Mouse (Mus musculus) embryo, embryonic 11.5 days (tissue): ENCODE measurements around the gene Vcp.

Experiments
- DNase-seq: peaks from one replicate; pipeline ENCODE4 v3.0.0-alpha.2; 2012; ENCODE audit warnings: low read depth, low spot score

Vcp gene

DNA sequence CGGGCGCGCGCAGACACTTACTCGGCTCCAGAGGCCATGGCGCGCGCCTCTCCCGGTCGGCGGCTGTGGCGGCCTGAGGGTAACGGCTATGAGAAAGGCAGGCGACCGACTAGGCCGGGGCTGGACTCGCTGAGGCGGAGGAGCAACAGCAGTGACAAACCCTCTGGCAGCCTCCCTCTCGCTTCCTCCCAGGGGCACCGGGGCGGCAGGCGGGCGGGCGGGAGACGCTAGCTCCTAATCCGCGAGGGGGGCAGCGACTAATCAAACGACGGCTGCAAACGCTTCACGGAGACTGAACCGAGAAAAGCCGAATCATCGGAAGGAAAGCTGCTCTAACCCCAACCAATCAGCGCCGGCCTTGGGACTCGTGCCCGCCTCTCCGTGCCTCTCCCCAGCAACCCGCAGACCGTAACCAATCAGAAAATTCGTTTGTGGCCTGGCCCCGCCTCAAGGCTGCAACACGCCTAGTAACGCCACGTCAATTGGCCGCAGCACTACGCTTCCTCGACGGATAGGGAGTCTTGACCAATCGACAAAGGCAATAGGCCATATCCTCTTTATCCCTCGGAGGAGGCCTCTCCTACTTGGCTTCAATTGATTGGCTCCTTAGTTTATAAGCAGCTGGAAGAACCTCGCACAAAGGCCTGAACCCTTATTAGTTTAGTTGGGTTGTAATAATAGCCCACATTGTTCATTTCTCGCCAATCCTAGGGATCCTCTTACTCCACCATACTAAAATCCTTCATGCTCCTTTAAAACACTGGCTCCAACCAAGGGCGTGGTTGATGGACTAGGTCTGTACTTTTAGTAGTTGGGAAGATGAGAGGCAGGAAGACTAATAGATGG is at the start of gene Vcp:
Gene Vcp, minus strand, starts transcription at position 367 of the 846 bp plus-strand sequence.
- peak; percentile 94 for DNase-seq

DNA sequence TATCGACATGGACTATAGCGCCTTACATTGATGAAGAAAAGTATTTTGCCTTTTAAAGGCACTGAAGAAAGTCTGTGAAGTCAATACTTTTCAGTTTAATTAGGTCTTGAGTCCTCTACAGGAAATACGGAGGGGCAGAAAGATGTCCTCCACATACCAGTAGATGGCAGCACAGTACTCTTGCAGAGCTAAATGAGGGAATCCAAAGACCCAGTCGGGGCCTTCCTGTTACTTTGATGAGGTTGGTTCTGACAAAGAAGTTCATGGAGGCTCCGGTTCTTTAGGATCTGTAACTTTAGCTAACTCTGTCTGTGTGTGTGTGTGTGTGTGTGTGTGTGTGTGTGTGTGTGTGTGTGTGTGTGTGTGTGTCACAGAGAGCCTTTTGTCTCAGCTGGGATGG is 46.9 kb upstream of the Vcp start:
- peak; percentile 73 for DNase-seq

DNA sequence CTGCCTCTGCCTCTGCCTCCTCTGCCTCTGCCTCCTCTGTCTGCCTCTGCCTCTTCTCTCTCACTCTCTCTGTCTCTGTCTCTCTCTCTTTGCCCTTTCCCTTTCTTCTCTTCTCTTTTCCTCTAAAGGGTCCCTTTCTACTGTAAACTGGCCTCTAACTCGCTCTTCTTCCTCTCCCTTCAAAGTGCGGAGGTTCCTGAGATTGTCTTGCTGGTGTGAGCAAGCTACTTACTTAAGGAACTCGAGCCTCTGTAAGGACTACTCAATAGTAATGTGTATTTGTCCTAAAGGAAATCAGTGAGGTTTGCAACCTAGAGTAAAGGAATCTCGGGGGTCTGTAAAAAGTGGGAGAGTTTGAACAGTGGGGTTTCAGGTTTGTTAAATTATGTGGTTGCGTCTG is 46.3 kb upstream of the Vcp start:
- DNase-seq = no peak

DNA sequence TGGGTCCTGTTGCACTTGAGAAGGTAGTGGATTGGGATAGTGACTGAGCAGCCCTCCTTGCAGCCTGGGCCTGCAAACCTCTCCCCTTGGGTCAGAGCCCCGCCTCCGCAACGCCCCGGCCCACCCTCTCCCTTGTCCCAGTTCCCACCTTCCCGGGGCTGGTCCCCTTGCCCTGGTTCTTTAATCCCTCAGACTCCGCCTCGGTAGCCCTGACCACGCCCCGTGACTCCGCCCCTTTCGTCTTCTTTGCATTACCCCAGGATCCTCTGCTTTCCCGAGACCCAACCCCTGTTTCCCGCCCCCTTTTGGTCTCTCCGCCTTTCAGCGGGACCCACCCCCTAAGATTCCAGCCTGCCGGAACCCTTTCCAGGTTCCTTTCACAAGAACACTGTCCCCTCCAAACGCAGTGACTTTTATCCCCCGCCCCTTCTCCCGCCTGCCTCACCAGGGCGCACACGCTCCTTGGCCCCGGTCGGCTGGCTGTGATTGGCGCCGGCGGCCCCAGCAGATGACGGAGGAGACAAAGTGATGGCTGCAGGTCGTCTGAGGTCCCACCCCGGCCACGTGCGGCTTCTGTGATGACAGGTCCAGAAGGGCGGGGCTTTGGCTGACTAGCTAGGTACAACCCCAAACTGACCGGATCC is 45.5 kb upstream of the Vcp start, which contains the start of gene Fam214b:
Gene Fam214b, minus strand, starts transcription at position 562 of the 644 bp plus-strand sequence.
- peak; percentile 98 for DNase-seq

- no peak for DNase-seq
These were observed 45.0 kb upstream of the Vcp start for GRCm38 (mm10) chr4:43045285-43045658.

DNA sequence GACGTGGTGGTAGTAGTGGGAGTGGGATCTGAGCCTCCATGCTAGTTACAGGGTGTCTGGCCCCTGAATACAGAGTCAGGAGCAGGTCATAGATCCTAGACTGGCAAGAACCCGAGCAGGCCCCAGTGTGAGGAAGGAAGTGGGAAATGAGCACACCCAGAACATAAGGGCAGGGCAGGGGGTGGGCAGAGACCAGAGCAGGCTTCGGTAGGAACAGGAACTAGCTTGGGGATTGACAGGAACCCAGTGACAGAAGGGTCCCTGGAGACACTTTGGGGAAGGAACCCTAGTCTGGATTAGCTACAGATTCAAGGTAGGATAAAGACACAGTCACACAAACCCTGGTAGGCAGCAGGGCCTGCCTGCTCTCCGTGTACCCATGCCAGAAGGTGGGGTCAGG is 44.4 kb upstream of the Vcp start:
- DNase-seq = no peak

GRCm38 (mm10) chr4:43043644-43044357 is 43.5 kb upstream of the Vcp start:
- DNase-seq = peak; percentile 44

DNA sequence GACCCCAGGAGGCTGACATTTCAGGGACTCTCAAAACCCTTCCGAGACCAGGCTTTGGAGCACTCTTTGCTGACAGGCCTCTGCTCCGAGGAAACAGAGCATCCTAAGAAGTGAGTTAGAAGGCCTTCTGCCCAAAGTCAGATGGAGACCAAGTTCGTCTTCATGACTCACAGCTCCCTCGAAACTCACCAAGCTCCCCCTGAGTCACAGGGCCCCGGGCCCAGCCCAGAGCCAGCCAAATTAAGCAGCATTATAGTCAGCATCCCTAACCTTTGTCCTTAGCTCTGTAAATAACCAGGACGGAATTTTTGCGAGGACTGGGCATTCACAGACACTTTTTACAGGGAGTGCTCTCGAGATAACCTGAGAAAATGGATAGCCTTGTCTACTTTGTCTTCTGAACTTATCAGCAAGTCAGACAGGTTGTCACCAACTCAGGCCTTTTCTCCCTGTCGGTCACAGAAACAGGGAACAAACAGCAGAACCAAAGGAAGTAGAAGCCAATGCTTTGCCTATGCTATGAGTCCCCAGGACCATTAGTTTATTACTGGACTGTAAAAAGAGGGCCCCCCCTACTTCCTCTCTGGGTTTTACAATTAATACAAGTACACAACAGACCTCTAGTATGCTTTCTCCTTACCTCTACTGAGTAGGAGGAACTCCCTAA is 40.7 kb upstream of the Vcp start:
- DNase-seq = no peak

DNA sequence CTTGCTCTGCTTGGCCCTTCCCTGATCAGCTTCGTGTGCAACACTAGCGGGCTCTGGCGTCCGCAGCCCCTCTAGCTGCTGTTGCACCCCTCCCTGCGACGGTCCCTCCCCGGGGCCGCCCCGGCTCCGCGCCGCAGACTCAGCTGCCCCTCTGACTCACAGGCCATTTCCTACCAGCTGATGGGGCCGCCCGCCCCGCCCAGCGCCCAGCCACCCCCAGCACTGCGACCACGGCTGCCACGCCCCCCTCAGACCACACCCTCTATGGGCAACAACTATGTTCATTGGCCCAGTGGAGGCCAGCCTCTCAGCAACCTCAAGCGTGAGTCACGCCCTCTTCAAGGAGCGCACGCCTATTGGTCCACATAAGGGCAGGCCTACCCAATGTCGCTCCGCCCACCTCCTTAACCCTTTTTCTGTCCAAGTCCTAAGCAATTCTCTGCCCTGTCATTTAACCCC is 39.8 kb upstream of the Vcp start:
- DNase-seq = peak; percentile 93

GRCm38 (mm10) chr4:43039609-43040008 is 39.3 kb upstream of the Vcp start:
- DNase-seq = no peak

- DNase-seq = no peak
These were observed 38.5 kb upstream of the Vcp start for GRCm38 (mm10) chr4:43038567-43039495.

DNA sequence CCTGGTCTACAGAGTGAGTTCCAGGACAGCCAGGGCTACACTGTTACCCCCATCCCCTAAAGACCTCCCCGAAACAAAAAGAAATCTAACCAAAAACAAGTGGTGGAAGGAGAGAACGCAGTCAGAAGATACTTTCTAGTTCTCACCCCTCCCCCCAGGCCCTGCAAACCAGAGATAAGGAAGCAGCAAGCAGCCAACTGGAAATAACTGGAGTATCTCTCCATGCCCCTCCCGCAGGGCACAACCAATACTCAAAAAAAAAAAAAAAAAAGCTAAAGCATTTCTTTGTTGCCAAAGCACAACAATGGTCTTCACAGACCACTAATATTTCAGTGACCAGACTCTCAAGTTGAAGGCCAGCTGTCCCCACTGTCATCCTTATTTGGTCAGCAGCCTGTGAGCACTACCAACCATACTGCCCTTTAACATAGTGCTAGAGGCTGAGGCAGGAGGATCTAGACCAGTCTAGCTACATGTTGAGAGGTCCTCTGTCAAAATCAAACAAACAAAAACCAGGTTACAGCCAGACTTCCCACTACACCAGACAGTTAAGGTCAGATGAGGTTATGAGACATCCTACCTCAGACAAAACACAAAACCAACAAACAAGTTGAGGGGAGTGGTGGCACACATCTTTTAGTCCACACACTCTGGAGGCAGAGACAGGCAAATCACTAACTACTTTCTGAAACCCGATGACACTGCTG is 37.7 kb upstream of the Vcp start:
- DNase-seq = no peak

DNA sequence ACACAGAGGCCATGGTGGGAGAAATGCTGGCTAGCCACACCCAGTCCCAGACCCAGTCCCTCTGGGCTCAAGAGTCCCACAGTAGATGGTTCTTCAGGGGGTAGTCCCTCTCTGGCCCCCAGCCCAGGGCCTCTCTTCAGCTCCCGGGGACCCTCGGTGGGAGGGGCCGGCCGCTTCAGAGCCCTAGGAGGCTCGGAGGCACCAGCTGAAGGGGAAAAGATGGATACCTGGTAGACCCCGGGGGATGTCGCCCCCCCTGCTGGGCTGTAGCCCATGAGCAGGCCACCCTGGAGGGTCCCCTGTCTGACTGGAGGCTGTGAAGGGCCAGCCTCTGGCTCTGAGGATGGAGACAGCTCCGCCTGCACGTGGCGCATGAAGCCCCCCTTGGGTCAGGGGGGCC is 36.0 kb upstream of the Vcp start:
- DNase-seq = no peak

GRCm38 (mm10) chr4:43035851-43036250 is 35.5 kb upstream of the Vcp start:
- DNase-seq = no peak

DNA sequence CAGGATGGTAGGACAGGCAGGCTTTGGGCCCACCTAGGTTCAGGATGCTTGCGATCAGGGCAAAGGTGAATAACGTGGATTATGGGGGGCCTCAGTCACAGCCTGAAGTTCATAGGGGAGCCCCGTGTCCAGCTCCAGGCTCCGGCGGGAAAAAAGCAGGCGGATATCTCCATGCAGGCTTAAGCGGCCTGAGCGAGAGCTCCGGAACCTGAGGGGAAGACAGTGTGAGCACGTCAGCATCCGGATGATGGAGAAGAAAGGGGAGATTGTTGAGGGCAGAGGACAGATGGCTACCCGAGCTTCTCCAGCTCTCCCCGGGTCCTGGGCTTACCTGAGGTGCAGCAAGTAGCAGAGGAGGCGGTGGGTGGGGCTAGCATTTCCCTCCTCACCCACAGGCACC is 33.2 kb upstream of the Vcp start:
- no peak for DNase-seq

GRCm38 (mm10) chr4:43032501-43032900 is 32.2 kb upstream of the Vcp start:
- no peak for DNase-seq

DNA sequence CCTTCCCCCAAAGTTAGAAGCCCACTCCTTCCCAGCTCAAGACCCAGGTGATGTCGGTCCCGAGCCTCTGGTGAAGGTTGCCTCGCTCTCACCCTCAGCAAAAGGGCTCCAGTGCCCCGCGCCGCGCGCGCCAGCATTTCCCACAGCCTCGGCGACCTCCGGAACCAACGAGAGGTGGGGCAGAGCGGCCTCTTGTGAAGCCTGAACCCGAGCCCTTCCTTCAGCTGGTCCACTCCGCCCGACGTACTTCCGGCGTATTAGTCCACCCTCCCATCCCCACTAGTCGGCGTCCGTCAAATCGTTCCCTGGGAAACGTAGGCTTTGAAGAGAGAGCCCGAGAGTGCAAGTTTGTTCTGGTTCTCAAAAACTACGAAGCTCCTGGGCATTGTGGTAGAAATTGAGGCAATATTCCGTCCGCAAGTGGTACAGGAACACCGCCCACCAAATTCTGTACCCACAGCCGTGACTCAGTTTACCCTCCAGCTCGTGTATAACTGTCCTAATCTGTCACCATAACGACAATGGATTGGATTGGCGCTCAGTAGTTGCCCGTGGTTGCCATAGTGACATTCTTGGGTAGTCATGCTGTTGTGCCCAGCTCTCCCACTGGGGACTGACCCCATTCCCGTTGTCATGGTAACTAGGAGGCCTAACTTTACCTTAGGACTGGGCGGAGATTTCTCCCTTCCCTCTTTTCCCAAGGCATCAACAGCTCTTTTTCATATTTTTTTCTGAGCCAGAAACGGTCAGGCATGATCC is 31.1 kb upstream of the Vcp start, which contains the start of gene Stoml2:
Gene Stoml2, minus strand, starts transcription at position 474 of the 759 bp plus-strand sequence.
- peak; percentile 87 for DNase-seq

GRCm38 (mm10) chr4:43030780-43031230 is 30.5 kb upstream of the Vcp start:
- no peak for DNase-seq

GRCm38 (mm10) chr4:43030352-43030751 is 30.0 kb upstream of the Vcp start:
- no peak for DNase-seq
